Mouse (Mus musculus) heart, embryonic 12.5 days (tissue): ENCODE measurements around the gene Actn3. TPM values are rescaled to one million over a fixed set of nuclear protein-coding genes. Genes with fewer than 3 reads are reported as not detected.

Experiments
- ATAC-seq: fragments of 200-750 bp; cut with Nextera tagmentation; 2 replicates; pipeline ENCODE4 v1.8.0; 2017; ENCODE audit warnings: moderate TSS enrichment, moderate library complexity; ENCODE audit not compliant: insufficient number of reproducible peaks, low FRiP score
- H3K27ac ChIP-seq: fragments of 300-500 bp; sonication (generic); 2 replicates; pipeline ENCODE4 v1.5.1; 2016; ENCODE audit warnings: mild to moderate bottlenecking, moderate library complexity; ENCODE audit not compliant: poor library complexity, severe bottlenecking
- H3K27me3 ChIP-seq: fragments of 300-500 bp; sonication (generic); replicated peaks from 2 replicates; pipeline ENCODE4 v1.6.1; 2016; ENCODE audit warnings: mild to moderate bottlenecking, moderate library complexity
- H3K36me3 ChIP-seq: fragments of 300-500 bp; sonication (generic); 2 replicates; pipeline ENCODE4 v1.6.1; 2016; ENCODE audit warnings: mild to moderate bottlenecking, moderate library complexity
- H3K4me1 ChIP-seq: fragments of 300-500 bp; sonication (generic); replicated peaks from 2 replicates; pipeline ENCODE4 v1.6.1; 2016; ENCODE audit warnings: mild to moderate bottlenecking
- H3K4me2 ChIP-seq: fragments of 300-500 bp; sonication (generic); 2 replicates; pipeline ENCODE4 v1.6.1; 2016; ENCODE audit warnings: mild to moderate bottlenecking, moderate library complexity
- H3K4me3 ChIP-seq: fragments of 300-500 bp; sonication (generic); 2 replicates; pipeline ENCODE4 v1.5.1; 2016; ENCODE audit warnings: mild to moderate bottlenecking
- H3K9ac ChIP-seq: fragments of 300-500 bp; sonication (generic); 2 replicates; pipeline ENCODE4 v1.6.1; 2016; ENCODE audit warnings: mild to moderate bottlenecking, moderate library complexity
- H3K9me3 ChIP-seq: fragments of 300-500 bp; sonication (generic); replicated peaks from 2 replicates; pipeline ENCODE4 v1.6.1; 2016; ENCODE audit warnings: mild to moderate bottlenecking, moderate library complexity
- WGBS: fragments of 180-500 bp; shearing (Covaris S2); methylation state at CpG from one replicate; pipeline ENCODE4 v1.1.7; 2016; 5-methylcytosine and 5-hydroxymethylcytosine counted together
- polyA plus RNA-seq: library from polyadenylated mRNA; unstranded; fragments of >200 nt; fragmentation: Nextera tagmentation; extraction: Ambion mirVana; gene quantifications from 2 replicates; pipeline ENCODE4 v1.2.1, GENCODE M21; 2016

The Actn3 gene
- polyA plus RNA-seq: 4.1 and 4.2 TPM in 2 replicates

DNA sequence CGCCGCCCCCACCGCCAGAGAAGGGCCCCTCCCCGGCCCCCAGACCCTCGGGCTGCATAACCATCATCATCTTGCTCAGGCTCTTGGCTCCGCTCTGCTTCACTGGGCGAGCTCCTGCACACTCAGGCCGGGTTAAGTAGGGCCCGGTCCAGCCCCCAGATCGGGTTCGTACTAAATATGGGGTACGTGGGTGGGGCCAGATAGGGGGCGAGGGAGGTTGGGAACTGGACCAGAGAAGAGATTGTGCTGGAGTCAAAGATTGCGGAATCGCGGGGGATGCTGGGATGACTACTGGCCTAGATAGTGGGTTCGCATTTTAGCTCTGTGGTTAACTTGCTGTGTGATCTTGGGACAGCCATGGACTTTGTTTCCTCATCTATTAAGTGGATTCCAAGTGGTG lies at the start of gene Actn3:
TSS of gene Actn3 (minus strand) at position 125 of the 400 bp plus-strand sequence.
- Histone ChIP-seq H3K4me1 (peaks cover 12% of the 10 kb centered on the region), H3K36me3 (no peaks in the 10 kb centered on the region), H3K27ac (peak within 1 kb of the TSS; percentile 45), H3K27me3 (peaks cover 8% of the 10 kb centered on the region; the same call in 1 of the 2 replicates), H3K9ac (peak within 1 kb of the TSS; percentile 86), H3K4me3 (peak within 1 kb of the TSS; percentile 97), H3K4me2 (peak within 1 kb of the TSS; percentile 87), H3K9me3 (no peaks in the 10 kb centered on the region)
- ATAC-seq: no peak
- 3% methylated on average over 17 of the region's 17 CpGs for WGBS

DNA sequence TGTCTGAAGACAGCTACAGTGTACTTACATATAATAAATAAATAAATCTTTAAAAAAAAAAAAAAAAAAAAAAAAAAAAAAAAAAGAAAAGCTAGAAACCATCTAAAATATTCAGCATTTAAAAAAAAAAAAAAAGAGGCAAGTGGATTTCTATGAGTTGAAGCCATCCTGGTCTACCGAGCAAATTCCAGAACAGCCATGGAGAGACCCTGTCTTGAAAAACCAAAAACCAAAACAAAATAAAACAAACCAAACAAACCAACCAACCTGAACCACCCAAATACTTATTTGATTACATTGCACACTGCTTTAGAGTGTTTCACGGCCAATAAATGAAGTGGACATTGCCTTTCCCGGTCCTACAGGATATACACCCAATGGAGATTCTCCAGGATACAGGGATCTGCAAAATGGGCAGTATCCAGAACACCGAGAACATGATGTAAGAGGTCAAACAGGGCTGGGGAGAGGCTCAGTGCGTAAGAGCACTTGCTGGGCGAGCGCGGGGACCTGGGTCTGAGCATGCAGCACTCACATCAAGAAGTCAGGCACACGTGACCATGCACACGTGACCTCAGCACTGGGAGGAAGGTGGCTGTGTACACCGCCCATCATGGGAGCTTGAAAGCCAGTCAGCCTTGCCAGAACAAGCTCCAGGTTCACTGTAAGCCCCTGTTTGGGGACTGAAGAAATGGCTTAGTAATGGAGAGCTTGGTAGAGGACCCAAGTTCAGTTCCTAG lies 47.6 kb upstream of the Actn3 start:
- Histone ChIP-seq H3K36me3 (peaks cover 50% of the 10 kb centered on the region), H3K4me2 (no peak overlapping the region), H3K27ac (no peak overlapping the region), H3K4me3 (no peak overlapping the region), H3K9me3 (no peaks in the 10 kb centered on the region), H3K4me1 (peaks cover 17% of the 10 kb centered on the region), H3K9ac (no peak overlapping the region), H3K27me3 (no peaks in the 10 kb centered on the region)
- ATAC-seq: no peak
- 95% methylated on average over 11 of the region's 11 CpGs for WGBS

DNA sequence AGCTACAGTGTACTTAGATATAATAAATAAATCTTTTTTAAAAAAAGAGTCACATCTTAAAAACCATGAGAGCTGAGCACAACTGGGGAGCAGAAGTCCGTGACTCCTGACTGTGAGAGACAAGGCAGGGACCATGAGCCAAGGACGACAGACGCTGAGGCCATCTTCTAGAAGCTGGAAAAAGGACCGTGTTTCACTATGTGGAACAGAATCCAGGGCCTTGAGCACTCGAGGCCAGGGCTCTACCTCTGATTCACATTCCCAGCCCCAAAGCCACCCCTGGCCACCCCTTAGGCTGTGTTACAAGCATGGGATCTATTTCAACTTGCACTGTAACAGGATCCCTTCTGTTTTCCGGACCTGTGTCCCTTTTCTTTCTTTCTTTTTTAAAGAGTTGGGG lies 41.9 kb upstream of the Actn3 start:
- 91% methylated on average over 6 of the region's 6 CpGs for WGBS
- H3K36me3 ChIP-seq: peaks cover 87% of the 10 kb centered on the region
- no peak for ATAC-seq

DNA sequence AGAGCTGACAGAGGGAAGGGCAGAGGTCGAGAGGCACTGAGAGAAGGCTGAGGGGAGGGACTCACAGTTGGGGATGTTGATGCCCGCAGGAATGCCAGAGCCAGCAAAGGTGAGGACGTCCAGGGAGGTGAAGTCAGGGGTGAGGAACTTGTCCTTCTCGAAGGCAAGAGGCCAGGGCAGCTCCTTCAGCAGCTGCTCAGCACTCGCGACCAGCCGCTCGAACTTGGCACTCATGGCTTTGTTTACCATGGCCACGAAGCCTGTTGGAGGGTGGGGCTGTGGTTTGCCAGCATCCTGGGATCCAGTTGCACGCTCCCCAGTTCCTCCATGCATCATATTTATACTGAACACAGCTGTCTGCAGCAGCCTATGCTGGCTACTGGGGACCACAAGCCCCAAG lies 39.1 kb upstream of the Actn3 start:
- 86% methylated on average over 10 of the region's 10 CpGs for WGBS
- Histone ChIP-seq H3K9me3 (no peaks in the 10 kb centered on the region), H3K4me1 (no peaks in the 10 kb centered on the region), H3K36me3 (peaks cover 94% of the 10 kb centered on the region), H3K27ac (no peak overlapping the region), H3K27me3 (no peaks in the 10 kb centered on the region), H3K9ac (no peak overlapping the region), H3K4me2 (no peak overlapping the region), H3K4me3 (no peak overlapping the region)
- ATAC-seq: no peak

More for the DNA sequence above, 41.9 kb upstream of the Actn3 start:
- no peak overlapping the region for H3K4me2 ChIP-seq
- no peaks in the 10 kb centered on the region for H3K9me3 ChIP-seq
- H3K9ac ChIP-seq: no peak overlapping the region
- no peak overlapping the region for H3K4me3 ChIP-seq
- no peak overlapping the region for H3K27ac ChIP-seq
- no peaks in the 10 kb centered on the region for H3K4me1 ChIP-seq
- no peaks in the 10 kb centered on the region for H3K27me3 ChIP-seq

DNA sequence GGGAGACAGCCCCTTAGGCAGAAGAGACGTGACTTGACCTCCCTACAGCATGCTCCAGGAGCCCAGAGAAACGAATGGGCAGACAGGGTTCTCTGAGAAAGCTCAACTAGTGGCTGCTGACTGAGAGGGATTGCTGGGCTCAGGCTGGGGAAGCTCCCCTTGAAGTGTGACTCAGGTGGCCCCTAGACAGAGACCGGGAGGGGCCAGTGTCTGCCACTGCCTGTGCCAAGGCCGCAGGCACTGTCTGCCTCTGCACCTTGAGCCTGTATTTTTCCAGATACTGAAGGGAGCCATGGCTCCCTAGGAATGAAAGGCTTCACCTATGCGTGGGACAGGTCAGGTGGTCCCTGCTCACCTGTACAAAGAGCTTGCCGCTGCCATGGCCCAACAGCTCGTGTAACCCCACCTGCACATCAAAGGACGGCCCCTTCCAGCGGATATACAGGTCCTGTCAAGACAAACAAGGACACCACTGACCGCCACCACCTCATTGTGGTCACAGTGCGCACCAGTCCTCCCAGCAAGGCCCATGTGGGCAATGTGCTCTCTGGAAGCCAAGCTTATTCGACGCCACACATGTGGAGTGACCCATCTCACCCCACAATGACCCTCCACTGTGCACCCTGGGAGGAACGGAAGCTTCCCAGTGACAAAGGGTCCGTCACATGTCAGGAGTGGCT lies 38.4 kb upstream of the Actn3 start:
- H3K27ac ChIP-seq: no peak overlapping the region
- no peaks in the 10 kb centered on the region for H3K9me3 ChIP-seq
- no peak overlapping the region for H3K4me3 ChIP-seq
- 93% methylated on average over 15 of the region's 15 CpGs for WGBS
- H3K36me3 ChIP-seq: peaks cover 94% of the 10 kb centered on the region
- H3K9ac ChIP-seq: no peak overlapping the region
- no peaks in the 10 kb centered on the region for H3K27me3 ChIP-seq
- H3K4me2 ChIP-seq: no peak overlapping the region
- no peak; the same call in 1 of the 2 replicates for ATAC-seq
- H3K4me1 ChIP-seq: no peaks in the 10 kb centered on the region

DNA sequence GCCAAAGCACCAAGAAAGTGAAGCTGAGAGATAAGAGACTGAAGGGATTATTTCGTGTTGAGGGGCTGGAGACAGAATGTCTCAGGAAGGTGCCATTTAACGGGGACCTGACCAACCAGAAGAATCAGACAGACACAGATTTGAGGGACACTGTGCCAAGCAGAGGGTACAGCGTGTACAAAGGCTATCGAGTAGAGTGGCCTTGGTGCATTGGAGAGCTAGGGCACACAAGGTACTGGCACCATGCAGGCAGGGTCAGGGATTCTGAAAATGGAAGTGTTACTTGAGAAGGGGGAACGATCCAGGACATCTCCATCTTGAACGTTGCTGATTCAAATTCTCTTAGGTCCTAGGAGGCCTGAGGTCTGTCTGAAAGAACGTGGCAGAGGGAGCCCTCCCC lies 31.7 kb upstream of the Actn3 start:
- 87% methylated on average over 7 of the region's 7 CpGs for WGBS
- Histone ChIP-seq H3K9me3 (peaks cover 5% of the 10 kb centered on the region; the same call in 1 of the 2 replicates), H3K9ac (no peak overlapping the region), H3K27me3 (no peaks in the 10 kb centered on the region), H3K27ac (no peak overlapping the region), H3K4me1 (0 out of 2 replicates have a peak, but pooled peaks cover 3% of the 10 kb centered on the region), H3K4me3 (no peak overlapping the region), H3K4me2 (no peak overlapping the region), H3K36me3 (peaks cover 70% of the 10 kb centered on the region)
- no peak for ATAC-seq

DNA sequence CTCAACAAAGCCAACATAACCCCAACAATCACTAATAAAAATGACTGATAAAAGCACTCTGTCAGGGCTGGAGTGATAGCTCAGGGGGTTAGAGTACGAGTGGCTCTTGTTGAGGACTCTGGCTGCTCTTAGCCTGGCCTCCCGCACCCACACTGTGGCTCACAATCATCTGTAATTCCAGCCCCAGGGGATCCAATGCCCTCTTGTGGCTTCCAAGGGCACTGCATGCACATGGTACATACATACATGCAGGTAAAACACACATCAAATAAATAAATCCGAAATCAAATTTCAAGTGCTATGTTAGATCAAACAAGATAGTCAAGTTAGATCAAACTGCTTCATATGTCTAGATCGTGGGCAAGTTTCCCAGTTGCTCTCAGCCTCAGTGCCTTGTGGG lies 30.4 kb upstream of the Actn3 start:
- no peak for ATAC-seq
- Histone ChIP-seq H3K27me3 (no peaks in the 10 kb centered on the region), H3K36me3 (peaks cover 57% of the 10 kb centered on the region), H3K9ac (no peak overlapping the region), H3K4me2 (no peak overlapping the region), H3K27ac (no peak overlapping the region), H3K4me1 (0 out of 2 replicates have a peak, but pooled peaks cover 3% of the 10 kb centered on the region), H3K9me3 (peaks cover 5% of the 10 kb centered on the region; the same call in 1 of the 2 replicates), H3K4me3 (no peak overlapping the region)
- 76% methylated on average over 4 of the region's 4 CpGs for WGBS

DNA sequence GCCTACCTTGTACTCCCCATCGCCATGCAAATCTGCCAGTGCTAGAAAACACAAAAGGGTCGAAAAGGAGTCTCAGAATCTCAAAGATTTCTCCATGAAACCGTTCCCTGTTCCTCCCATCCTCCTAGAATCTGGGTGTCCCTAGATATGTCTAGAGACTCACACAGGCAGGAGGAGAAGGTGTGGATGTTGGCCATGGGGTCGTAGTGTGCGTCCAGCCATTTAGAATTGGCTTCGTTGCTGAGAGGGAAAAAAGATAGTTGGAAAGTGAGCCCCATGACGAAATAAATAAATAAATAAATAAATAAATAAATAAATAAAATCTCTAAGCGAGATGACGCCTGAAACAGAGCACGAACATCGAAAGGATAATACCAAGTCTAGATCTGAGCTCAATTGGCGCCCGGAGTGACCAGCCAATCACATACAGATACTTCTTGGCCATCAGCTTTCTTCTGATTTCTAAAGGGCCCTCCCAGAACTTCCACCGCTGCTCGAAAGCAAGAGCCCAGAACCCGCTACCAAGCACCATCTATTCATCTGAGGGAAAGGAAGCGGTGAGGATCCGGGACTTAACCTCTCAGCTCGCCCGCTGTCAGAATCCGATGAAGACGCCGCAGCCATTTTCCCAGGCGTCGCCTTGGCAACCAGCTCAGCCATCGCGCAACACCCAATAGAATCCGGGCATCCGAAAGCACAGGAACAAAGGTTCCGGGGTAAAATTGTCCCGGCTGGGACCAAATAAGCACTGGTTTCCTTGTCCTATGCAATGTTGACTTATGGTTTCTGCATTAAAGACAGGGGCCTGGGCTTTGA lies 28.5 kb upstream of the Actn3 start, which contains the start of gene Bbs1:
TSS of gene Bbs1 (minus strand) at position 650 of the 816 bp plus-strand sequence.
- WGBS: 10% methylated on average over 31 of the region's 31 CpGs
- peaks cover 41% of the 10 kb centered on the region for H3K36me3 ChIP-seq
- no peak within 1 kb of the TSS for H3K27ac ChIP-seq

DNA sequence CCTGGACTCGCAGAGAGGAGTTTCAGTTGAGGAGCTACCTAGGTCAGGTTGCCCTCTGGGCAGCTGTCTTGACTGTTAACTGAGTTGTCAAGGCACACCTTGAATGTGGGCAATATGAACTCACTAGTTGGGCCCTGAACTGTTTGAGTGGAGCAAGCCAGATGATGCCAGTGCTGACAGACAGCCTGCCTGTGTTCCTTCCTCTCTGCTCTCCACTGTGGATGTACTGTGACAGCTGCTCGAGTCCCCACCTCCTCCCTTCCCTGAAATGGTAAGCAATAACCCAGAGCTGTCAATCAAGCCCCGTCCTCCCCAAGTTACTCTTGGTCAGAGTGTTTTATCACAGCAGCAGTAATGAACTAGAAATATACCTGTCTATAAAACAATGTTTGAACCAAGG lies 22.2 kb upstream of the Actn3 start:
- Histone ChIP-seq H3K4me3 (no peak overlapping the region), H3K4me1 (no peaks in the 10 kb centered on the region; the same call in 1 of the 2 replicates), H3K4me2 (no peak overlapping the region), H3K36me3 (no peaks in the 10 kb centered on the region), H3K9me3 (no peaks in the 10 kb centered on the region), H3K27me3 (0 out of 2 replicates have a peak, but pooled peaks cover 1% of the 10 kb centered on the region), H3K9ac (no peak overlapping the region), H3K27ac (no peak overlapping the region)
- no peak for ATAC-seq
- 66% methylated on average over 3 of the region's 3 CpGs for WGBS

More for the DNA sequence above, 28.5 kb upstream of the Actn3 start, which contains the start of gene Bbs1:
- H3K9ac ChIP-seq: peak within 1 kb of the TSS; percentile 66; the same call in 1 of the 2 replicates
- ATAC-seq: 0 out of 2 replicates have a peak, but pooled peaks have one; percentile 51
- peaks cover 5% of the 10 kb centered on the region; the same call in 1 of the 2 replicates for H3K9me3 ChIP-seq
- no peaks in the 10 kb centered on the region for H3K27me3 ChIP-seq
- H3K4me1 ChIP-seq: 0 out of 2 replicates have a peak, but pooled peaks cover 3% of the 10 kb centered on the region
- H3K4me3 ChIP-seq: peak within 1 kb of the TSS; percentile 67
- peak within 1 kb of the TSS; percentile 71 for H3K4me2 ChIP-seq

DNA sequence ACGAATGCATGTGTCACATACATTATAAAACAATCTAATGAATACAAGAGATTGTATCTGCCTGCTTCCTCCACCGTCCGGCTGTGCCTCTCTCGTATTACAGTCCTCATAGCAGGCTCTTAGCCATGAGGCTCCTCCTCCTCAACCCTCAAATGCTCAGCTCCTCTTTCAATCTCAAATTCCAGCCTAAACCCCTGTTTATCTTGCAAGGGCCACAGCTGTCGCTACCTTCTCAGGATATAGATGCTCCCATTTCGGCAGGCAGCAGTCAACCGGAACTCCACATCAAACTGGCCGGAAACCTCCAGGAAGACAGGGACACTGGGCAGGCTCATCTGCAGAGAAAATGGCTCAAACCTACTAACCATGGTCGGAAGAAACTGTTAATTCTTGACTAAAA lies 21.3 kb upstream of the Actn3 start:
- H3K27me3 ChIP-seq: 0 out of 2 replicates have a peak, but pooled peaks cover 4% of the 10 kb centered on the region
- 68% methylated on average over 9 of the region's 9 CpGs for WGBS
- H3K4me3 ChIP-seq: no peak overlapping the region

More for the DNA sequence above, 21.3 kb upstream of the Actn3 start:
- no peaks in the 10 kb centered on the region; the same call in 1 of the 2 replicates for H3K4me1 ChIP-seq
- no peak overlapping the region for H3K4me2 ChIP-seq
- H3K27ac ChIP-seq: no peak overlapping the region
- no peaks in the 10 kb centered on the region for H3K9me3 ChIP-seq
- H3K36me3 ChIP-seq: no peaks in the 10 kb centered on the region
- no peak for ATAC-seq
- H3K9ac ChIP-seq: no peak overlapping the region
